Mouse (Mus musculus) G1E (cell line): Measurements from ENCODE around the gene Slc38a2. TPM values are rescaled to one million over a fixed set of nuclear protein-coding genes. Genes with fewer than 3 reads are reported as not detected.

Experiments
- ATAC-seq: 2 replicates; pipeline ENCODE4 v1.8.0; 2016; ENCODE audit warnings: mild to moderate bottlenecking; ENCODE audit not compliant: insufficient number of reproducible peaks, poor library complexity, low FRiP score, severe bottlenecking; ENCODE audit errors: extremely low read depth
- DNase-seq: peaks from one replicate; pipeline ENCODE4 v3.0.0; 2012; ENCODE audit warnings: low spot score
- H3K27me3 ChIP-seq: 2 replicates; pipeline ENCODE4 v1.6.1; 2012; ENCODE audit warnings: mild to moderate bottlenecking, low read length, inconsistent platforms; ENCODE audit not compliant: insufficient read depth
- H3K36me3 ChIP-seq: replicated peaks from 2 replicates; pipeline ENCODE3; 2012; ENCODE audit warnings: mild to moderate bottlenecking, inconsistent platforms
- H3K4me1 ChIP-seq: 2 replicates; pipeline ENCODE4 v1.6.1; 2012; ENCODE audit warnings: low read depth, low read length, inconsistent platforms, mixed read lengths; ENCODE audit not compliant: insufficient read depth
- H3K4me3 ChIP-seq: 2 replicates; pipeline ENCODE4 v1.5.1; 2012; ENCODE audit warnings: low read depth, mild to moderate bottlenecking, inconsistent platforms, low read length, moderate library complexity, mixed read lengths
- H3K9me3 ChIP-seq: replicated peaks from 2 replicates; pipeline ENCODE4 v1.6.1; 2012; ENCODE audit warnings: inconsistent platforms
- CTCF ChIP-seq: IDR thresholded peaks from 2 replicates; pipeline ENCODE4 v1.5.1; 2012; ENCODE audit warnings: low read depth, low read length, inconsistent platforms, mixed read lengths
- GATA1 ChIP-seq: IDR thresholded peaks from 2 replicates; pipeline ENCODE4 v1.6.1; 2012; ENCODE audit warnings: borderline replicate concordance, low read length, inconsistent platforms, mixed read lengths
- GATA2 ChIP-seq: IDR thresholded peaks from 2 replicates; pipeline ENCODE4 v1.6.1; 2012; ENCODE audit warnings: low read depth, low read length, inconsistent platforms, borderline replicate concordance
- POLR2AphosphoS5 ChIP-seq: IDR thresholded peaks from 2 replicates; pipeline ENCODE4 v1.6.1; 2012; ENCODE audit warnings: low read depth, low read length, inconsistent platforms; ENCODE audit not compliant: insufficient replicate concordance
- TAL1 ChIP-seq: conservative IDR thresholded peaks from 2 replicates; pipeline ENCODE4 v1.6.1; 2012; ENCODE audit warnings: low read depth, low read length, inconsistent platforms, mixed read lengths
- polyA plus RNA-seq: library from polyadenylated mRNA; stranded (reverse); fragments of >175 nt; gene quantifications from 2 replicates; pipeline ENCODE4 v1.2.3, GENCODE M21; 2012
- total RNA-seq, 2 experiments: library from RNA; stranded (forward) in 1 of 2; stranded (reverse) in 1 of 2; fragments of 200-1000 nt in 1 of 2; fragments of >200 nt in 1 of 2; fragmentation: Nextera tagmentation in 1 of 2; gene quantifications; 2 replicates each; pipeline ENCODE4 v1.2.3; 2014 to 2017

The Slc38a2 gene
- total and polyA plus RNA-seq, 3 experiments, result 24.1 to 146 (median 104) TPM

DNA sequence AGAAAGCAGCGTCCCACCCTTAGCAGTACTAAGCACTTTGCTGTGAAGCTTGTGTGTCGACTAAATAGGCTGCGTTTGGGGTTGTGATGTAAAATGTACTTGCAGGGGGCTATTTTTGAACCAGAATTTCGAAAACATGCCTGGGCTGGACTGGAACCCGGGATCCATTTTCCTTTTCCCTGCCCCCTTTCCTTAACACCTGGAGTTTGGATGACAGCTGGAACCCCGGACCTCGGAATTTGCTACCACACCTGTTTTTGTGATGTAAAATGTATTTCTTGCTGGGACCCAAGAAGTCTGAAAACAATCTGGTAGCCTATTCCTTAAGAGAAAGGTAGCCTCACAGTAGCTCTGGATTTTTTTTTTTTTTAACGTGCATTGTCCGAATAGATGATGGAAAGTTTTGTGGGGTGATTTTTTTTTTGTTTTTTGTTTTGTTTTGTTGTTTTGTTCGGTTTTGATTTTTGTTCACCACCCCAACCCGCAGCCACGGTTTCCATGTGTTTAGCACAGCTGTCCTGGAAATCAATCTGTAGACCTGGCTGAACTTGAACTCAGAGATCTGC lies 3.0 kb upstream of the Slc38a2 start:
- H3K27me3 ChIP-seq, result peaks cover 13% of the 10 kb centered on the region
- TF ChIP-seq GATA1 (no peak), GATA2 (no peak), CTCF (no peak), TAL1 (no peak), POLR2AphosphoS5 (no peak)
- H3K4me3 ChIP-seq, result no peak overlapping the region
- H3K36me3 ChIP-seq, result peaks cover 5% of the 10 kb centered on the region
- peaks cover 16% of the 10 kb centered on the region for H3K4me1 ChIP-seq
- ATAC-seq, result no peak
- no peaks in the 10 kb centered on the region for H3K9me3 ChIP-seq
- no peak for DNase-seq

DNA sequence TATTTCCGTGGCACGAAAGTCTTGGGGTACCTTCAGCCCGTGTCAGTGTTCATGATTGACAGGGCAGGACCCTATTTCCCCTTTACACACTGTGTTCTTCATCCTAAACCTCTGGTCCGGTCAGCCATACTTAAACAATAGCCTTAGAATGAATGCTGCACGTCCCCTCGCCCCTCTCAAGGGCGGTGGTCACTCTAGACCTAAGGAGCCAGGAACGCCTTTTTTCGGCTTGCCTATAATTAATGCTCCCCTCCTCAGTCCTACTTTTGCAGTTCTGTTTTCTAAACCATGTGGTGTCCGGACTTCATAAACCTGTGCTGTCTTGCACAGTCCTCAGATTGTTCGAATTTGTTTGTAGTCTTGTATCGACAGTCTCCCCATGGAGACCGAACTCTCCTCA lies 1.2 kb upstream of the Slc38a2 start:
- H3K27me3 ChIP-seq, result peaks cover 13% of the 10 kb centered on the region
- H3K4me3 ChIP-seq, result no peak overlapping the region
- no peaks in the 10 kb centered on the region for H3K9me3 ChIP-seq
- DNase-seq, result no peak
- ATAC-seq, result no peak
- H3K4me1 ChIP-seq, result peaks cover 30% of the 10 kb centered on the region
- H3K36me3 ChIP-seq, result peaks cover 23% of the 10 kb centered on the region
- no peak for TF ChIP-seq TAL1
- TF ChIP-seq GATA1, result no peak
- no peak for TF ChIP-seq CTCF
- no peak for TF ChIP-seq POLR2AphosphoS5
- TF ChIP-seq GATA2, result no peak

DNA sequence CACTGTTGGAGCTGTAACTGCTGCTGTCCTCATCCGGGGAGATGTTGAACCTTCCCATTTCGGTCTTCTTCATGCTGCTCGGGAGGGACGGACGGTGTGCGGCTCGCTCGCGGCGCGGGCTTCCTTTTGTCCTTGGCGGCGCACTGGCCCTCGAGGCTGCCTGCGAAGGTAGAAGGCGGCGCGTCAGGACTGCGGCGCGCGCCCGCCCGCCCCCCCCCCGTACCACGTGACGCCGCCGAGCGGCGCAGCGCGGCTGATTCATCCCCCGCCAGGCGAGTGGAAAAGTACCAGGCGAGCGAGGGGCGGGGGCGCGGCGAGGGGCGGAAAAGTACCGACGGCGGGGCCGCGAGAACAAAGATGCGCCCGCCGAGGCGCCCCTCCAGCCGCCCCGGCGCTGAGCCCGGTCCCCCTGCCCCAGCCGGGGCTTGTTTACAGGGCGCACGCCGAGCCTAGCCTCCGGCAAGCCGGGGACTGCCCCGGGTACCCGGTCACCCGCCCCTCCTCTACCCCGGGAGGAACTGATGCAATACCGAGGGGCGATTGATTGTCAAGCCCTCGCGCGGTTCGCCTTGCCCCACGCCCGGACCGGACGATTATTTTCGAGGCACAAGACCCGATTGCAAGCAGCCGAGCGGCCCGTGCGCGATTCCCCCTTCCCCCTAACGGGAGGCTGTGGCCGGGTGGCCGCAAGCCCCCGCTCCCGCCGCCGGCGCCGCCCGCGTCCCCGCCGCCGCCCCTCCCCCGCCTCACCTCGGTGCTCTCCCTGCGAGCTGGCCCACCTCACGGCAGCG lies 677 bp downstream of the Slc38a2 start:
- peak; percentile 93 for DNase-seq
- TF ChIP-seq POLR2AphosphoS5, result no peak
- TF ChIP-seq GATA1, result no peak
- TF ChIP-seq TAL1, result no peak
- TF ChIP-seq GATA2, result no peak
- TF ChIP-seq CTCF, result no peak
- H3K4me1 ChIP-seq, result peaks cover 34% of the 10 kb centered on the region
- peaks cover 8% of the 10 kb centered on the region for H3K27me3 ChIP-seq
- peaks cover 42% of the 10 kb centered on the region for H3K36me3 ChIP-seq
- ATAC-seq, result peak; percentile 16; the same call in 1 of the 2 replicates
- peak overlapping the region; percentile 85 for H3K4me3 ChIP-seq
- no peaks in the 10 kb centered on the region for H3K9me3 ChIP-seq

DNA sequence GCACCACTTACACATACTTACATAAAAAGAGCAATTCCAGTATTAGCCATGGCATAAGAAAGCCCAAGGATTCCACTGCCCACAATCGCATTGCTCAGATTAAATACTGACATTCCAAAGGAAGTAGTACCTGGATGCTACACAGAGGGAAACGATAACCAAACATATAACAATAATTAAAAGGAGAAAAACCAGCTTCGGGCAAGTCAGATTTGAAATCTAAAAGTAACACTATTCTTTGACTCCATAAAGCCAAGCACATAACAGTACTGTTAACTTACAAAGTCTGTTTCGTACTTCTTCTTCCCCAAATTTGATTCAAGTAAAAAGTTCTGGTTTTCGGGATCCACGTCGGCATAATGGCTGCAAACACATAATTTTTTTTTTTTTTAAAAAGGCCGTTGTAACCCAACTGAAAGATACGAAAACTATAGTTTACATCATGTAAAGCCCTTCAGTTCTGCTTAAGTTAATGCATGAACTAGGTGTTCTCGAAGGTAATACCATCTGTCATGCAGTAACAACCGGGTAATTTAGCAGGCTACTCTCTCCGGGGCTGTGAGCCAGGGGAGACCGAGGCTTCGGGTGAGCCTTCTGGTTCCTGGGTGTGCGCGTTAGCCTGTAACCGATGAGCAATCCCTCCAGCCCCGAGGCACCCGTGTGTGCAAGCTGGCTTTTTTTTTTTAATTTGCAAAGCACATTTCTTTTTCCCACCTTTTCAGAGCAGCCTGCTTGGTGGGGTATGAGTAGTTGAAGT lies 1.5 kb downstream of the Slc38a2 start:
- peaks cover 41% of the 10 kb centered on the region for H3K4me1 ChIP-seq
- peaks cover 4% of the 10 kb centered on the region; the same call in 1 of the 2 replicates for H3K27me3 ChIP-seq
- ATAC-seq (no peak), DNase-seq (no peak)
- H3K9me3 ChIP-seq, result no peaks in the 10 kb centered on the region
- peaks cover 50% of the 10 kb centered on the region for H3K36me3 ChIP-seq
- H3K4me3 ChIP-seq, result peak overlapping the region; percentile 85
- TF ChIP-seq GATA2, result no peak
- no peak for TF ChIP-seq TAL1
- TF ChIP-seq GATA1, result no peak
- TF ChIP-seq POLR2AphosphoS5, result no peak
- TF ChIP-seq CTCF, result no peak

DNA sequence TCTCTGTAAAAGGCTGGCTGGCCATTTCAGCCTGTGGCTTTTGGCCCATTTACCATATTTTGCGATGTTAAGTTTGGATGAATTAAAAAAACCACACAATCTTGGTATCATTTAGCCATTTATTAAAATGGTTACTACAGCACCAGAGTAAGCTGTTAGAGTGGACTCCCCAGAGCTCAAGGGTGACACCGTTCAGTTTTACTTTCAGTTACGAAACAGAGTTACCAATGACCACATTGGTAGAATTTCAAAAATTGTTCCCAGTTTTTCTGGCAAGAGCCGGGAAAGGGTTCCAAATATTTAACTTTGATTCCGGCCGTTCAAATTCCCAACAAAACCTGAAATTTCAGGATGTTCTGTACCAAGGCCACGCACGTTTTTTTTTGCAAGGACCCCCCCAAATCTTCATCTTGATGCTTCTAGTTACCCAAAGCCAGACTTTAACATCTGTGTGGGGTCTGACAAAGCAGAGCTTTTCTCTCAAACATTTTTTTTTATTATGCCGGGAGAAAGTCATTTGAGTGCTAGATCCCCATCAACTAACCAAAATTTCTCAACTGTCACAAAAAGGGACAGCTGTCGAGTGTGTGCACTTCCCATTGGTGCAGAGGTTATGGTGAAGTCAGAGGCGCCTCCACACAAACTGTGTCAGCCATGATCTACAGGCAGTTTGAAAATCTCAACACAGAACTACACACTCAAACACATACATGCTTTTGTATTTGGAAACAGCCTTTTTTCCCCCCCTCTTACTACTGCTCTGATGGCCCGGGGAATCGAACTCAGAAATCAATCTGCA lies 2.8 kb downstream of the Slc38a2 start:
- no peak for ATAC-seq
- H3K4me3 ChIP-seq, result peak overlapping the region; percentile 48; the same call in 1 of the 2 replicates
- no peak for DNase-seq
- TF ChIP-seq CTCF (no peak), POLR2AphosphoS5 (no peak), GATA2 (no peak), GATA1 (no peak), TAL1 (no peak)
- H3K9me3 ChIP-seq, result no peaks in the 10 kb centered on the region
- peaks cover under 1% of the 10 kb centered on the region; the same call in 1 of the 2 replicates for H3K27me3 ChIP-seq
- H3K36me3 ChIP-seq, result peaks cover 63% of the 10 kb centered on the region
- peaks cover 43% of the 10 kb centered on the region for H3K4me1 ChIP-seq
